9 mouse cellular contexts compared by ENCODE assay signal in genomic region chr13:37249581-37250461, GRCm38 (mm10).
A peak's percentile ranks its signal among the peaks of the same experiment; 100 is the strongest.
DNase-seq lines count a peak whose midpoint lies in the region; ATAC-seq and TF ChIP-seq lines count a peak whose summit lies in the region.
"Had no signal": no experiment of that assay in that cellular context is flagged by ENCODE, and none has a peak within 500 bp of the region (broad histone marks: within the 10 kb centered on the region; RNA-seq: fewer than 3 reads in every experiment).

No protein-coding gene starts in this region.

- ATAC-seq in midbrain, embryonic 15.5 days (replicated peaks) = no peak

- H3K4me1 ChIP-seq in MEL (ENCODE audit: control insufficient read depth in 1 of 2, insufficient read depth in 2 of 2, low read length in 2 of 2) = no peaks in the 10 kb centered on the region
- no peaks in the 10 kb centered on the region for H3K4me1 ChIP-seq in midbrain, embryonic 15.5 days

- H3K79me2 ChIP-seq in MEL (ENCODE audit: control insufficient read depth, insufficient read depth, low read length, poor library complexity) = no peaks in the 10 kb centered on the region

- no peaks in the 10 kb centered on the region for H3K36me3 ChIP-seq in MEL (ENCODE audit: control insufficient read depth in 1 of 2, insufficient read depth in 2 of 2, low read length in 2 of 2)
- no peaks in the 10 kb centered on the region for H3K36me3 ChIP-seq in midbrain, embryonic 15.5 days (replicated peaks)

- no peak for TF ChIP-seq CTCF in MEL (IDR thresholded peaks at IDR 0.05 in 2 of 3, conservative IDR thresholded peaks at IDR 0.05 in 1 of 3; ENCODE audit: control insufficient read depth in 1 of 3, insufficient read depth in 1 of 3, low read depth in 2 of 3, low read length in 3 of 3, poor library complexity in 1 of 3, severe bottlenecking in 1 of 3)

- no peaks in the 10 kb centered on the region for H3K9me3 ChIP-seq in MEL (replicated peaks; ENCODE audit: insufficient read depth, low read length)
- no peaks in the 10 kb centered on the region for H3K9me3 ChIP-seq in midbrain, embryonic 15.5 days

- TF ChIP-seq EP300 in MEL (IDR thresholded peaks at IDR 0.05; ENCODE audit: low read depth in 1 of 2, low read length in 2 of 2) = no peak

- H3K27me3 ChIP-seq in MEL (ENCODE audit: control insufficient read depth in 1 of 2, insufficient read depth in 2 of 2, low read length in 2 of 2) = no peaks in the 10 kb centered on the region
- no peaks in the 10 kb centered on the region for H3K27me3 ChIP-seq in midbrain, embryonic 15.5 days (replicated peaks)

- no peak for TF ChIP-seq RAD21 in MEL (IDR thresholded peaks at IDR 0.05; ENCODE audit: low read depth, low read length)

- H3K4me3 ChIP-seq in MEL (ENCODE audit: control insufficient read depth in 1 of 2, insufficient read depth in 1 of 2, low read depth in 2 of 2, low read length in 2 of 2) = no peak overlapping the region
- H3K4me3 ChIP-seq in midbrain, embryonic 15.5 days = no peak overlapping the region

- H3K27ac ChIP-seq in MEL (ENCODE audit: control insufficient read depth, low read depth, low read length) = no peak overlapping the region
- no peak overlapping the region for H3K27ac ChIP-seq in midbrain, embryonic 15.5 days

- no peak for TF ChIP-seq POLR2A in MEL (IDR thresholded peaks at IDR 0.05; ENCODE audit: control insufficient read depth in 1 of 2, insufficient read depth in 1 of 2, low read depth in 1 of 2, low read length in 2 of 2, poor library complexity in 1 of 2)

- intact Hi-C loops in heart, postnatal 14 days (cut with DNase I) = no loop called here

- WGBS in midbrain, embryonic 15.5 days = 76% methylated on average over 14 of the region's 14 CpGs

- H3K4me2 ChIP-seq in midbrain, embryonic 15.5 days = no peak overlapping the region

- H3K9ac ChIP-seq in MEL (ENCODE audit: control insufficient read depth, low read depth, low read length, poor library complexity, severe bottlenecking) = no peak overlapping the region
- H3K9ac ChIP-seq in midbrain, embryonic 15.5 days = no peak overlapping the region

- DNase-seq in heart, adult 18-20 months = peak; percentile 6 to 52
- DNase-seq in heart, postnatal 14 days = no peak
- DNase-seq in MEL (ENCODE audit: low read depth, low spot score) = peak; percentile 3
- peak; percentile 30 for DNase-seq in embryo, embryonic 10.5 days (ENCODE audit: low spot score)
- DNase-seq in layer of hippocampus, postnatal 25 days (ENCODE audit: extremely low spot score in 1 of 2, low spot score in 1 of 2) = peak; percentile 16 to 29
- DNase-seq in cerebellum, postnatal 14 days = no peak
- DNase-seq in neural tube, embryonic 10.5 days (ENCODE audit: extremely low spot score, low spot score) = no peak
- DNase-seq: liver had no signal

TF ChIP-seq in MEL, 35 proteins besides CTCF, POLR2A, EP300 and RAD21:
- no peak for TF ChIP-seq HCFC1 (IDR thresholded peaks at IDR 0.05; ENCODE audit: low read depth, low read length)
- TF ChIP-seq USF1 (IDR thresholded peaks at IDR 0.05; ENCODE audit: low read depth, low read length) = no peak
- no peak for TF ChIP-seq MYC (IDR thresholded peaks at IDR 0.05; ENCODE audit: low read depth, low read length)
- no peak for TF ChIP-seq BHLHE40 (IDR thresholded peaks at IDR 0.05; ENCODE audit: borderline replicate concordance, low read depth, low read length)
- no peak for TF ChIP-seq ELF1 (IDR thresholded peaks at IDR 0.05; ENCODE audit: low read depth, low read length)
- TF ChIP-seq JUND (IDR thresholded peaks at IDR 0.05; ENCODE audit: low read depth, low read length) = no peak

Comparison
In these comparisons a context has a peak if more than half of its experiments do, and no peak if none do; other contexts are left out.
1. DNase-seq: peak in heart, adult 18-20 months (2 of 2), MEL (single experiment), embryo, embryonic 10.5 days (single experiment) and layer of hippocampus, postnatal 25 days (2 of 2); none in heart, postnatal 14 days (0 of 2), cerebellum, postnatal 14 days (0 of 2) and neural tube, embryonic 10.5 days (single experiment).